Mouse (Mus musculus) embryonic facial prominence, embryonic 14.5 days (tissue): Measurements from ENCODE around the gene Gm42957. TPM values are rescaled to one million over a fixed set of nuclear protein-coding genes. Genes with fewer than 3 reads are reported as not detected.

Experiments
- ATAC-seq: fragments of 200-750 bp; cut with Nextera tagmentation; 2 replicates; pipeline ENCODE4 v1.8.0; 2017; ENCODE audit warnings: low read depth, moderate number of reproducible peaks, moderate TSS enrichment
- DNase-seq: peaks from one replicate; pipeline ENCODE4 v3.0.0-alpha.2; 2015; ENCODE audit warnings: low spot score
- H3K27ac ChIP-seq: fragments of 300-500 bp; sonication (generic); replicated peaks from 2 replicates; pipeline ENCODE4 v1.5.1; 2014; ENCODE audit warnings: low read depth, mild to moderate bottlenecking, low read length, moderate library complexity
- H3K27me3 ChIP-seq: fragments of 300-500 bp; sonication (generic); replicated peaks from 2 replicates; pipeline ENCODE4 v1.6.1; 2014; ENCODE audit warnings: low read length; ENCODE audit not compliant: control insufficient read depth, insufficient read depth
- H3K36me3 ChIP-seq: fragments of 300-500 bp; sonication (generic); 2 replicates; pipeline ENCODE4 v1.6.1; 2014; ENCODE audit warnings: low read length, mixed read lengths; ENCODE audit not compliant: control insufficient read depth, insufficient read depth
- H3K4me1 ChIP-seq: fragments of 300-500 bp; sonication (generic); 2 replicates; pipeline ENCODE4 v1.6.1; 2014; ENCODE audit warnings: antibody characterized with exemption, low read length; ENCODE audit not compliant: control insufficient read depth, insufficient read depth
- H3K4me2 ChIP-seq: fragments of 300-500 bp; sonication (generic); 2 replicates; pipeline ENCODE4 v1.6.1; 2014; ENCODE audit warnings: low read depth, mild to moderate bottlenecking, low read length, moderate library complexity, mixed read lengths
- H3K4me3 ChIP-seq: fragments of 300-500 bp; sonication (generic); 2 replicates; pipeline ENCODE4 v1.5.1; 2014; ENCODE audit warnings: low read depth, mild to moderate bottlenecking, low read length
- H3K9ac ChIP-seq: fragments of 300-500 bp; sonication (generic); 2 replicates; pipeline ENCODE4 v1.6.1; 2014; ENCODE audit warnings: low read depth, mild to moderate bottlenecking, low read length, moderate library complexity, mixed read lengths
- H3K9me3 ChIP-seq: fragments of 300-500 bp; sonication (generic); 2 replicates; pipeline ENCODE4 v1.6.1; 2016; ENCODE audit warnings: low read length; ENCODE audit not compliant: control insufficient read depth
- WGBS: fragments of 180-500 bp; shearing (Covaris S2); extraction: QIAGEN DNeasy Blood & Tissue Kit; methylation state at CpG from one replicate; pipeline ENCODE4 v1.1.7; 2014; 5-methylcytosine and 5-hydroxymethylcytosine counted together
- polyA plus RNA-seq: library from polyadenylated mRNA; unstranded; fragments of >200 nt; fragmentation: Nextera tagmentation; extraction: Ambion mirVana; gene quantifications from 2 replicates; pipeline ENCODE4 v1.2.1, GENCODE M21; 2014

The Gm42957 gene
- polyA plus RNA-seq, 1 experiment from 2014 or later, result 0.33 TPM

GRCm38 (mm10) chr3:96597435-96597891, 37.8 kb upstream of the Gm42957 start:
- Histone ChIP-seq H3K36me3 (no peaks in the 10 kb centered on the region), H3K27ac (peak overlapping the region; percentile 61; the same call in 1 of the 2 replicates), H3K4me1 (peaks cover 32% of the 10 kb centered on the region), H3K9ac (peak overlapping the region; percentile 74), H3K27me3 (peaks cover 7% of the 10 kb centered on the region), H3K9me3 (no peaks in the 10 kb centered on the region), H3K4me3 (peak overlapping the region; percentile 58), H3K4me2 (peak overlapping the region; percentile 99)
- ATAC-seq, result no peak
- peak; percentile 51 for DNase-seq
- WGBS, result under 1% methylated on average over 33 of the region's 40 CpGs

- Histone ChIP-seq H3K27ac (peak overlapping the region; percentile 61), H3K4me1 (peaks cover 32% of the 10 kb centered on the region), H3K4me3 (peak overlapping the region; percentile 58), H3K9ac (peak overlapping the region; percentile 74), H3K9me3 (no peaks in the 10 kb centered on the region), H3K4me2 (peak overlapping the region; percentile 99), H3K27me3 (peaks cover 7% of the 10 kb centered on the region), H3K36me3 (no peaks in the 10 kb centered on the region)
- WGBS, result 1% methylated on average over 40 of the region's 54 CpGs
- DNase-seq (peak; percentile 87), ATAC-seq (no peak)
Observed at GRCm38 (mm10) chr3:96598156-96599068, 36.9 kb upstream of the Gm42957 start.

- 59% methylated on average over 8 of the region's 8 CpGs for WGBS
- H3K27me3 ChIP-seq, result peaks cover 7% of the 10 kb centered on the region
- H3K4me1 ChIP-seq, result peaks cover 32% of the 10 kb centered on the region
- no peak overlapping the region for H3K27ac ChIP-seq
- peak overlapping the region; percentile 99 for H3K4me2 ChIP-seq
- ATAC-seq (no peak), DNase-seq (no peak)
- H3K9ac ChIP-seq, result peak overlapping the region; percentile 74; the same call in 1 of the 2 replicates
- no peaks in the 10 kb centered on the region for H3K36me3 ChIP-seq
- peak overlapping the region; percentile 58 for H3K4me3 ChIP-seq
- no peaks in the 10 kb centered on the region for H3K9me3 ChIP-seq
Observed at GRCm38 (mm10) chr3:96599069-96599393, 36.2 kb upstream of the Gm42957 start.

- WGBS, result 64% methylated on average over 3 of the region's 3 CpGs
- no peak overlapping the region for H3K4me3 ChIP-seq
- no peak overlapping the region for H3K27ac ChIP-seq
- no peaks in the 10 kb centered on the region for H3K36me3 ChIP-seq
- no peak for ATAC-seq
- peaks cover 7% of the 10 kb centered on the region for H3K27me3 ChIP-seq
- no peaks in the 10 kb centered on the region for H3K9me3 ChIP-seq
- no peak for DNase-seq
- peaks cover 34% of the 10 kb centered on the region for H3K4me1 ChIP-seq
- 0 out of 2 replicates have a peak overlapping the region, but pooled peaks have one; percentile 99 for H3K4me2 ChIP-seq
- H3K9ac ChIP-seq, result no peak overlapping the region
Observed at GRCm38 (mm10) chr3:96599411-96599810, 35.9 kb upstream of the Gm42957 start.

- Histone ChIP-seq H3K27ac (peak within 1 kb of the TSS; percentile 97), H3K27me3 (peaks cover 1% of the 10 kb centered on the region), H3K4me2 (peak within 1 kb of the TSS; percentile 59), H3K4me3 (peak within 1 kb of the TSS; percentile 76), H3K9ac (peak within 1 kb of the TSS; percentile 89), H3K36me3 (no peaks in the 10 kb centered on the region), H3K9me3 (no peaks in the 10 kb centered on the region), H3K4me1 (peaks cover 31% of the 10 kb centered on the region)
- WGBS, result 1% methylated on average over 23 of the region's 27 CpGs
- ATAC-seq, result peak; percentile 96
- DNase-seq, result peak; percentile 99
Observed at GRCm38 (mm10) chr3:96600639-96601250, 34.5 kb upstream of the Gm42957 start, which contains the start of gene Lix1l. Lix1l (plus strand) TSS chr3:96601149.

- peak overlapping the region; percentile 97 for H3K27ac ChIP-seq
- DNase-seq, result peak; percentile 91
- H3K4me3 ChIP-seq, result peak overlapping the region; percentile 76
- 1% methylated on average over 19 of the region's 40 CpGs for WGBS
- no peaks in the 10 kb centered on the region for H3K9me3 ChIP-seq
- peak overlapping the region; percentile 89 for H3K9ac ChIP-seq
- peak; percentile 58 for ATAC-seq
- H3K27me3 ChIP-seq, result no peaks in the 10 kb centered on the region; the same call in 1 of the 2 replicates
- H3K36me3 ChIP-seq, result no peaks in the 10 kb centered on the region
- peak overlapping the region; percentile 59 for H3K4me2 ChIP-seq
- H3K4me1 ChIP-seq, result peaks cover 25% of the 10 kb centered on the region
Observed at GRCm38 (mm10) chr3:96601251-96601787, 34.0 kb upstream of the Gm42957 start.

GRCm38 (mm10) chr3:96601941-96602703, 33.2 kb upstream of the Gm42957 start:
- peak overlapping the region; percentile 89 for H3K9ac ChIP-seq
- H3K4me2 ChIP-seq, result peak overlapping the region; percentile 59
- H3K36me3 ChIP-seq, result no peaks in the 10 kb centered on the region
- no peak for ATAC-seq
- peaks cover 17% of the 10 kb centered on the region for H3K4me1 ChIP-seq
- peak; percentile 49 for DNase-seq
- H3K9me3 ChIP-seq, result no peaks in the 10 kb centered on the region
- peak overlapping the region; percentile 76 for H3K4me3 ChIP-seq
- WGBS, result 22% methylated on average over 10 of the region's 10 CpGs
- peak overlapping the region; percentile 97 for H3K27ac ChIP-seq
- H3K27me3 ChIP-seq, result no peaks in the 10 kb centered on the region; the same call in 1 of the 2 replicates

- ATAC-seq (no peak), DNase-seq (no peak)
- H3K4me3 ChIP-seq, result peak overlapping the region; percentile 76
- H3K4me2 ChIP-seq, result peak overlapping the region; percentile 59
- H3K4me1 ChIP-seq, result peaks cover 15% of the 10 kb centered on the region
- no peaks in the 10 kb centered on the region for H3K36me3 ChIP-seq
- H3K27ac ChIP-seq, result peak overlapping the region; percentile 97
- H3K27me3 ChIP-seq, result no peaks in the 10 kb centered on the region; the same call in 1 of the 2 replicates
- peak overlapping the region; percentile 89 for H3K9ac ChIP-seq
- 31% methylated on average over 5 of the region's 5 CpGs for WGBS
- H3K9me3 ChIP-seq, result no peaks in the 10 kb centered on the region
Observed at GRCm38 (mm10) chr3:96602704-96603084, 32.6 kb upstream of the Gm42957 start.
